7 mouse cellular contexts compared by ENCODE assay signal in the genomic region with DNA sequence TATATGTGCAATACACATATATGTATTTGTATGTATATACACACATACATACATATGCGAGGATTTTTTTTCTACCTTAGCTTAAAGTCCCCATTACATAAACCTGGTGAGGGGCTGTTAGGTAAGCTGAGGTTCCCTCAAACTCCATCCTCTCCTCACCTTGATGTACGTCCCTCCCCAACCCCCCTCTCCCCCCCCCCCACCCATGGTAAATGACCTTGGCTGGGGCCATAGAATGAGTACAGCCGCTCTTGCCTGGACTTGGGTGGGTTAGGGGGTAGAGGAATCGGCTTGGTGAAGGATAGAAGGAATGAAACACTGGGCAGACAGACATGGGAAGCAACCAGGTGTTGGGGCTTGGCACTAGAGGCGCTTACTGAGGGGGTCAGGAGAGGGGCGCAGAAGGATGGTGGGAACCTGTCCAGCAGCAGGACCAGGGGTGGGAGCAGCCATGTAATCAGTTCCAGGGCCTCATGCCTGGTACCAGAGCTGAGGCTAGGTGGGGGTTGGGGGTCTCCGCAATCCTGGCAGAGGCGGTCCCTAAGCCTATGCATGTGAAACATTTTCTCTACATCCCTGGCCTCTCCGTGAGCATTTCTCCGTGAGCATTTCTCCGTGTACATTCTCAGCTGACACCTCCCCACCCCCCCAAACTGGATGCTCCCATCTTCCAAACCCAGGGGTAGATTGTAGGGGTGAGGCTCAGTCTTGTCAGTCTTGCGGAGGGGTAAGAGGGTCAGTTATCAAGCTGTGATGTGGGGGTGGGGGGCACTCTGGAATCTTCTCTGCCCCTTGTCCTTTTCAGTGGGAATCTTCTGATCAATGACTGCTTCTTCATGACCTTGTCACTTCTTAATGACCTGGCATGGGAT. TPM values are rescaled to one million over a fixed set of nuclear protein-coding genes. Genes with fewer than 3 reads are reported as not detected.
DNase-seq lines count a peak whose midpoint lies in the region; ATAC-seq and TF ChIP-seq lines count a peak whose summit lies in the region.

No protein-coding gene starts in this region.

- no peak for DNase-seq in lung, embryonic 14.5 days
- no peak for DNase-seq in lung, postnatal 25 days (ENCODE audit: low spot score)
- no peak for DNase-seq in forebrain, embryonic 10.5 days (ENCODE audit: extremely low spot score, low spot score)
- peak; percentile 36 for DNase-seq in right cerebral cortex, postnatal 25 days
- no peak for DNase-seq in spleen, adult 12 weeks (ENCODE audit: low spot score)
- DNase-seq in adrenal gland, adult 18-20 months (ENCODE audit: low spot score in 2 of 2): no peak

- H3K27ac ChIP-seq in lung, embryonic 14.5 days (ENCODE audit: low read depth): no peak overlapping the region
- H3K27ac ChIP-seq in forebrain, embryonic 10.5 days: peak overlapping the region; percentile 12; the same call in 1 of the 2 replicates
- H3K27ac ChIP-seq in limb, embryonic 12.5 days: no peak overlapping the region

- no peaks in the 10 kb centered on the region for H3K27me3 ChIP-seq in lung, embryonic 14.5 days (ENCODE audit: insufficient read depth, low read length)
- no peaks in the 10 kb centered on the region for H3K27me3 ChIP-seq in forebrain, embryonic 10.5 days (ENCODE audit: poor library complexity, severe bottlenecking)
- no peaks in the 10 kb centered on the region for H3K27me3 ChIP-seq in limb, embryonic 12.5 days

- no peak for TF ChIP-seq CTCF in lung, embryonic 14.5 days (IDR thresholded peaks at IDR 0.05; ENCODE audit: low read depth)

- H3K4me3 ChIP-seq in lung, embryonic 14.5 days (ENCODE audit: low read depth, low read length): peak overlapping the region; percentile 51
- H3K4me3 ChIP-seq in forebrain, embryonic 10.5 days: peak overlapping the region; percentile 62
- H3K4me3 ChIP-seq in limb, embryonic 12.5 days (replicated peaks): peak overlapping the region; percentile 60

- peak; percentile 29 for ATAC-seq in lung, embryonic 14.5 days (ENCODE audit: insufficient read depth)
- ATAC-seq in limb, embryonic 12.5 days (ENCODE audit: insufficient number of reproducible peaks, insufficient read depth, low FRiP score, low TSS enrichment, low read depth): no peak

- WGBS in lung, embryonic 14.5 days: 25% methylated on average over 11 of the region's 12 CpGs
- 37% methylated on average over 12 of the region's 12 CpGs for WGBS in forebrain, embryonic 10.5 days
- WGBS in limb, embryonic 12.5 days: 29% methylated on average over 12 of the region's 12 CpGs

- H3K36me3 ChIP-seq in lung, embryonic 14.5 days (ENCODE audit: insufficient read depth): peaks cover 16% of the 10 kb centered on the region
- peaks cover 25% of the 10 kb centered on the region for H3K36me3 ChIP-seq in forebrain, embryonic 10.5 days (replicated peaks)
- H3K36me3 ChIP-seq in limb, embryonic 12.5 days: peaks cover 24% of the 10 kb centered on the region

- H3K4me1 ChIP-seq in lung, embryonic 14.5 days (ENCODE audit: insufficient read depth): 0 out of 2 replicates have a peak, but pooled peaks cover 8% of the 10 kb centered on the region
- peaks cover 39% of the 10 kb centered on the region for H3K4me1 ChIP-seq in forebrain, embryonic 10.5 days
- peaks cover 26% of the 10 kb centered on the region for H3K4me1 ChIP-seq in limb, embryonic 12.5 days (replicated peaks)

- H3K9ac ChIP-seq in lung, embryonic 14.5 days: peak overlapping the region; percentile 66
- peak overlapping the region; percentile 44; the same call in 1 of the 2 replicates for H3K9ac ChIP-seq in limb, embryonic 12.5 days (replicated peaks)

- H3K9me3 ChIP-seq in lung, embryonic 14.5 days (ENCODE audit: low read depth, low read length): no peaks in the 10 kb centered on the region
- H3K9me3 ChIP-seq in forebrain, embryonic 10.5 days: no peaks in the 10 kb centered on the region
- no peaks in the 10 kb centered on the region for H3K9me3 ChIP-seq in limb, embryonic 12.5 days

- peak overlapping the region; percentile 79 for H3K4me2 ChIP-seq in lung, embryonic 14.5 days
- H3K4me2 ChIP-seq in limb, embryonic 12.5 days: peak overlapping the region; percentile 84

RNA-seq across cellular contexts. Expression of a gene that starts 0.8 kb away (rescaled TPM):
- polyA plus RNA-seq in lung, embryonic 14.5 days (2014; fragmentation: Nextera tagmentation; extraction: Ambion mirVana): 3.6 and 5.8 TPM in 2 replicates
- 2.1 and 3.5 TPM in 2 replicates for polyA plus RNA-seq in forebrain, embryonic 10.5 days (2016; fragmentation: Nextera tagmentation; extraction: Ambion mirVana)
- 5.6 and 5.9 TPM in 2 replicates for polyA plus RNA-seq in limb, embryonic 12.5 days (2016; fragmentation: Nextera tagmentation; extraction: Ambion mirVana)
- total RNA-seq in adrenal gland, adult 18-20 months (2021): 1 to 10 TPM; 9.3 to 9.4 TPM

RNA-seq across cellular contexts. Expression of a gene that starts 9.6 kb away (rescaled TPM):
- polyA plus RNA-seq in lung, embryonic 14.5 days (2014; fragmentation: Nextera tagmentation; extraction: Ambion mirVana): 196 and 210 TPM in 2 replicates
- 276 and 284 TPM in 2 replicates for polyA plus RNA-seq in forebrain, embryonic 10.5 days (2016; fragmentation: Nextera tagmentation; extraction: Ambion mirVana)
- 178 and 209 TPM in 2 replicates for polyA plus RNA-seq in limb, embryonic 12.5 days (2016; fragmentation: Nextera tagmentation; extraction: Ambion mirVana)
- total RNA-seq in adrenal gland, adult 18-20 months (2021): 10 to 100 TPM; 56.6 to 57.0 TPM

RNA-seq across cellular contexts. Expression of a gene that starts 19.9 kb away (rescaled TPM):
- 13.0 and 16.6 TPM in 2 replicates for polyA plus RNA-seq in lung, embryonic 14.5 days (2014; fragmentation: Nextera tagmentation; extraction: Ambion mirVana)
- polyA plus RNA-seq in forebrain, embryonic 10.5 days (2016; fragmentation: Nextera tagmentation; extraction: Ambion mirVana): 9.3 TPM in 2 replicates
- polyA plus RNA-seq in limb, embryonic 12.5 days (2016; fragmentation: Nextera tagmentation; extraction: Ambion mirVana): 31.3 and 34.0 TPM in 2 replicates
- total RNA-seq in adrenal gland, adult 18-20 months (2021): 10 to 100 TPM; 19.4 to 28.7 TPM

RNA-seq across cellular contexts. Expression of a gene that starts 37.8 kb away (rescaled TPM):
- polyA plus RNA-seq in lung, embryonic 14.5 days (2014; fragmentation: Nextera tagmentation; extraction: Ambion mirVana): 57.6 and 68.0 TPM in 2 replicates
- polyA plus RNA-seq in forebrain, embryonic 10.5 days (2016; fragmentation: Nextera tagmentation; extraction: Ambion mirVana): 89.3 and 93.0 TPM in 2 replicates
- polyA plus RNA-seq in limb, embryonic 12.5 days (2016; fragmentation: Nextera tagmentation; extraction: Ambion mirVana): 54.6 and 56.3 TPM in 2 replicates
- 10 to 100 TPM; 30.3 to 35.8 TPM for total RNA-seq in adrenal gland, adult 18-20 months (2021)

RNA-seq across cellular contexts. Expression of a gene that starts 37.9 kb away (rescaled TPM):
- polyA plus RNA-seq in lung, embryonic 14.5 days (2014; fragmentation: Nextera tagmentation; extraction: Ambion mirVana): not detected in 2 replicates
- not detected in 2 replicates for polyA plus RNA-seq in forebrain, embryonic 10.5 days (2016; fragmentation: Nextera tagmentation; extraction: Ambion mirVana)
- 1.7 and 2.0 TPM in 2 replicates for polyA plus RNA-seq in limb, embryonic 12.5 days (2016; fragmentation: Nextera tagmentation; extraction: Ambion mirVana)
- total RNA-seq in adrenal gland, adult 18-20 months (2021): 1 to 10 TPM; 4.9 to 5.1 TPM
